Mouse (Mus musculus) macrophage (primary cell): Measurements from ENCODE around the gene H2-Q7. TPM values are rescaled to one million over a fixed set of nuclear protein-coding genes. Genes with fewer than 3 reads are reported as not detected.
"Not testable (repeated sequence)": the region's sequence is repeated elsewhere in the genome, so short reads cannot be mapped to it uniquely, and the experiment has no call there.

Source experiments
- H3K27ac ChIP-seq: fragments of 350-480 bp; formaldehyde crosslinking; 2 replicates; pipeline ENCODE4 v1.9.0; 2021
- H3K36me3 ChIP-seq: fragments of 350-480 bp; formaldehyde crosslinking; 2 replicates; pipeline ENCODE4 v1.9.0; 2021; ENCODE audit errors: inconsistent target
- H3K4me3 ChIP-seq: fragments of 350-480 bp; formaldehyde crosslinking; 2 replicates; pipeline ENCODE4 v1.9.0; 2021; ENCODE audit errors: inconsistent target
- H3K79me2 ChIP-seq: fragments of 350-480 bp; formaldehyde crosslinking; 2 replicates; pipeline ENCODE4 v1.9.0; 2021; ENCODE audit errors: inconsistent target
- WGBS: methylation state at CpG from one replicate; pipeline ENCODE4 v1.1.7; 2026; ENCODE audit warnings: inconsistent platforms; ENCODE audit not compliant: missing documents; 5-methylcytosine and 5-hydroxymethylcytosine counted together
- polyA plus RNA-seq: library from polyadenylated mRNA; stranded (reverse); fragments of 250-400 nt; gene quantifications from 3 replicates; pipeline ENCODE4 v1.2.4, GENCODE M21; 2018; ENCODE audit warnings: inconsistent platforms

The H2-Q7 gene
- polyA plus RNA-seq, 1 experiment from 2014 or later: 9.6 TPM

DNA sequence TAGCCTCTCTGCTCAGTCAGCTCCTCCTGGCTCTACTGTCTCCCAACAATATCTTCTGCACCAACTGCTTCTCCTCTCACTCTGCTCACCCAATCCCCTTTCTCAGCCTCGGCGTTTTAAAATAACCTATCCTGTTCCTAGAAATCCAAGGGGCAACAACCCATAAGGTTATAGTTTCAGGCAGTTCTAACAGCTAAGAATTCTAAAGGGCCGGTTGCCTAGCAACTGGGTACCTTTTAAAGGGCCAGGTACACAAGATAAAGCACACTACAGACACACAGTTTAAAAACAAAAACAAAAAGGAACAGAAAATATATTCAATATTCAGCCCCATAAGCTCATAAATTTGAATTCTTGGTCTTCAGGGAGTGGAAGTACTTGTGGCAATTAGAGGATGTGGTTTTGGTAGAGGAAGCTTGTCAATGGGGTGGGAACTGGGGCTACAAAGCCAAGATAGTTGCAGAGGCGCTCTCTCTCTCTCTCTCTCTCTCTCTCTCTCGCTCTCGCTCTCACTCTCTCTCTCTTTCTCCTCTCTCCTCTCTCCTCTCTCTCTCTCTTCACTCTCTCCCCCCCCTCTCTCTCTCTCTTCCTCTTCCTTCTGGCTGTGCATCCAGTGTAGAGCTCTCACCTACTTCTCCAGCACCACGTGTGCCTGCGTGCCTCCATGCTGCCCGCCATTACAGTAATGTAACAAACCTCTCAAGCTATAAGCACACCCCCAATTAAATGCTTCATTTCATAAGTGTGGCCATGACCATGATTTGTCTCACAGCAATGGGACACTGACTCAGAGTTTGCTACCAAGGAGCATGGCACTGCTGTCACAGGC is 21.8 kb downstream of the H2-Q7 start:
- not testable (repeated sequence) for H3K4me3 ChIP-seq, H3K79me2 ChIP-seq, H3K36me3 ChIP-seq, H3K27ac ChIP-seq
- WGBS: no CpG with 5 or more reads among the region's 9 CpGs

DNA sequence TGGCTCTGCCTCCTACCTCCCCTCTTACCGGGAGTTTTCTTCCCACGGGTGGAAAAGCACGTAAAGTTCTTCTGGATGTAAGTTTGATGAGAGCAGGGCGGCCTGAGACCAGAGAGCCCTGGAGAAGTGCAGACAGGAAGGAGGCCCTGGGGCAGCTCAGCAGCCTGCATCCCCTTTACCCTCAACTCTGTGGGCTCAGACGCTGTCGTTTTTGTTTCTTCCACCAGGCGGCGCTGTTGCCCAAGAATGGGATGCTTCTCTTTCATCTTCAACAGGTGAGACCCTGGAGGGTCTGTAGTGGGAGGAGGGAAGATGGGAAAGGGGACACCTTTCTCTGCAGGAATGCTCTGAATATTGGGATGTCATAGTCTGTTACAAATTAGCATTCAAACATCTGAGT is 26.7 kb downstream of the H2-Q7 start:
- WGBS: 4% methylated on average over 8 of the region's 8 CpGs
- H3K36me3 ChIP-seq, H3K27ac ChIP-seq, H3K4me3 ChIP-seq, H3K79me2 ChIP-seq: not testable (repeated sequence)

GRCm38 (mm10) chr17:35468936-35469335 is 30.0 kb downstream of the H2-Q7 start:
- H3K36me3 ChIP-seq, H3K4me3 ChIP-seq, H3K27ac ChIP-seq, H3K79me2 ChIP-seq: not testable (repeated sequence)
- 38% methylated on average over 3 of the region's 3 CpGs for WGBS

GRCm38 (mm10) chr17:35469842-35470751 is 31.1 kb downstream of the H2-Q7 start, which contains the start of gene H2-Q10:
H2-Q10 (plus strand) TSS chr17:35470089.
- no peaks in the 10 kb centered on the region for H3K79me2 ChIP-seq

GRCm38 (mm10) chr17:35484066-35484465 is 45.1 kb downstream of the H2-Q7 start:
- Histone ChIP-seq H3K27ac (no peak overlapping the region), H3K36me3 (no peaks in the 10 kb centered on the region), H3K4me3 (no peak overlapping the region), H3K79me2 (no peaks in the 10 kb centered on the region)
- WGBS: 5% methylated on average over 9 of the region's 9 CpGs

More at GRCm38 (mm10) chr17:35469842-35470751, 31.1 kb downstream of the H2-Q7 start, which contains the start of gene H2-Q10:
- Histone ChIP-seq H3K36me3 (no peaks in the 10 kb centered on the region), H3K4me3 (no peak within 1 kb of the TSS), H3K27ac (no peak within 1 kb of the TSS)
- 5% methylated on average over 80 of the region's 80 CpGs for WGBS

GRCm38 (mm10) chr17:35485702-35486101 is 46.7 kb downstream of the H2-Q7 start:
- Histone ChIP-seq H3K4me3 (no peak overlapping the region), H3K27ac (no peak overlapping the region), H3K36me3 (no peaks in the 10 kb centered on the region), H3K79me2 (no peaks in the 10 kb centered on the region)
- WGBS: 38% methylated on average over 4 of the region's 4 CpGs

- no peaks in the 10 kb centered on the region for H3K36me3 ChIP-seq
- no peak overlapping the region for H3K27ac ChIP-seq
- WGBS: 39% methylated on average over 6 of the region's 10 CpGs
- H3K4me3 ChIP-seq: no peak overlapping the region
- H3K79me2 ChIP-seq: no peaks in the 10 kb centered on the region
Observed at GRCm38 (mm10) chr17:35486726-35487125, 47.8 kb downstream of the H2-Q7 start.

GRCm38 (mm10) chr17:35488041-35488440 is 49.1 kb downstream of the H2-Q7 start:
- Histone ChIP-seq H3K36me3 (no peaks in the 10 kb centered on the region), H3K4me3 (no peak overlapping the region), H3K79me2 (no peaks in the 10 kb centered on the region), H3K27ac (no peak overlapping the region)
- WGBS: 100% methylated on average over 2 of the region's 2 CpGs

DNA sequence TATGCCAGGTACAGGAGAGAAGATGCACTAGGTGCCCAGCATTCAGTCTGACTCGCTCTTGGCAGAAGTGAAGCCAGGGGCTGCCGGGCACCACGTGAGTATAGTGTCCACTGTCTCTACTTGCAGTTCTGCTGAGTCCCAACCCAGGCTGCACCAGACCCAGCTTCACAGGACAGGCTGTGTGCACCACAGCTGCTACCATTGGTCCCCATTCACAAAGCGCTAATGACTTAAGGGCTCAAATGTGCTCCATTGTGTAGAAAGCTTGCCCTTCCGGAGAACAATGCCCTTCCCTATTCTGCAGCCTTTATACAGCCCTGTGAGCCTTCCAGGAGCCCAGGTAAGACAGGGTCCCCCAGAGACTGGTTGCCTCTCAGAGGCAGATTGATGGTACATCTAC is 51.4 kb downstream of the H2-Q7 start:
- 66% methylated on average over 5 of the region's 5 CpGs for WGBS
- Histone ChIP-seq H3K4me3 (no peak overlapping the region), H3K27ac (no peak overlapping the region), H3K36me3 (no peaks in the 10 kb centered on the region), H3K79me2 (no peaks in the 10 kb centered on the region)

Other genes starting within 250 kb of the H2-Q7 start
- 0.33 to 0.50 TPM (median 0.48 TPM) in 3 replicates for gene Ltb, start 244.7 kb upstream of the H2-Q7 start, polyA plus RNA-seq
- 20.0 to 57.4 TPM (median 38.0 TPM) in 3 replicates for gene Tnf, start 237.1 kb upstream of the H2-Q7 start, polyA plus RNA-seq
- gene Lta, start 233.8 kb upstream of the H2-Q7 start, polyA plus RNA-seq: not detected in 3 replicates
- gene Gm16181, start 218.3 kb upstream of the H2-Q7 start, polyA plus RNA-seq: not detected in 3 replicates
- gene Atp6v1g2, start 205.5 kb upstream of the H2-Q7 start, polyA plus RNA-seq: 5.0 to 12.5 TPM (median 6.9 TPM) in 3 replicates
- 8.3 to 16.7 TPM (median 14.8 TPM) in 3 replicates for gene Nfkbil1, start 203.4 kb upstream of the H2-Q7 start, polyA plus RNA-seq
- 113 to 158 TPM (median 122 TPM) in 3 replicates for gene Ddx39b, start 197.4 kb upstream of the H2-Q7 start, polyA plus RNA-seq
- 2,972 to 5,352 TPM (median 3,334 TPM) in 3 replicates for gene H2-D1, start 176.4 kb upstream of the H2-Q7 start, polyA plus RNA-seq
- gene H2-Q1, start 118.8 kb upstream of the H2-Q7 start, polyA plus RNA-seq: not detected in 3 replicates
- not detected in 3 replicates for gene H2-Q2, start 96.9 kb upstream of the H2-Q7 start, polyA plus RNA-seq
- gene H2-Q4, start 59.5 kb upstream of the H2-Q7 start, polyA plus RNA-seq: 54.4 to 151 TPM (median 62.1 TPM) in 3 replicates
- gene H2-Q6, start 14.3 kb upstream of the H2-Q7 start, polyA plus RNA-seq: 6.1 to 11.8 TPM (median 9.4 TPM) in 3 replicates
- 0.07 to 0.35 TPM in 2 of 3 replicates, not detected in the other for gene H2-Q10, start 30.9 kb downstream of the H2-Q7 start, polyA plus RNA-seq
- not detected in 3 replicates for gene Pou5f1, start 66.9 kb downstream of the H2-Q7 start, polyA plus RNA-seq
- 2.7 to 15.5 TPM (median 3.0 TPM) in 3 replicates for gene Tcf19, start 77.7 kb downstream of the H2-Q7 start, polyA plus RNA-seq
- gene Cchcr1, start 77.9 kb downstream of the H2-Q7 start, polyA plus RNA-seq: 1.3 to 3.3 TPM (median 2.1 TPM) in 3 replicates
- not detected in 3 replicates for gene Psors1c2, start 94.0 kb downstream of the H2-Q7 start, polyA plus RNA-seq
- not detected in 3 replicates for gene Cdsn, start 113.0 kb downstream of the H2-Q7 start, polyA plus RNA-seq
- gene 2300002M23Rik, start 128.3 kb downstream of the H2-Q7 start, polyA plus RNA-seq: not detected in 3 replicates
- not detected in 3 replicates for gene Sfta2, start 162.4 kb downstream of the H2-Q7 start, polyA plus RNA-seq
- not detected in 3 replicates for gene Gm9573, start 187.5 kb downstream of the H2-Q7 start, polyA plus RNA-seq
- gene Mucl3, start 204.5 kb downstream of the H2-Q7 start, polyA plus RNA-seq: not detected in 3 replicates
- gene Vars2, start 228.4 kb downstream of the H2-Q7 start, polyA plus RNA-seq: 3.5 to 5.8 TPM (median 4.5 TPM) in 3 replicates
- gene Gtf2h4, start 234.6 kb downstream of the H2-Q7 start, polyA plus RNA-seq: 6.2 to 17.0 TPM (median 10.0 TPM) in 3 replicates